Mouse (Mus musculus) spleen, postnatal 36 days (tissue): ENCODE measurements at regions not wholly inside any gene's neighbourhood (a gene's known extent, or its start where the extent isn't known, plus 50 kb on each side); places are given as distances from the start of the nearest gene placed in this dataset.

Experiments
- DNase-seq, 2 experiments: peaks; one replicate each; pipeline ENCODE4 v3.0.0; 2022; ENCODE audit warnings: low spot score in 2 of 2, mixed read lengths in 1 of 2

GRCm38 (mm10) chr12:92646634-92647033 is 797.7 kb upstream of the Sel1l start:
- DNase-seq: no peak

DNA sequence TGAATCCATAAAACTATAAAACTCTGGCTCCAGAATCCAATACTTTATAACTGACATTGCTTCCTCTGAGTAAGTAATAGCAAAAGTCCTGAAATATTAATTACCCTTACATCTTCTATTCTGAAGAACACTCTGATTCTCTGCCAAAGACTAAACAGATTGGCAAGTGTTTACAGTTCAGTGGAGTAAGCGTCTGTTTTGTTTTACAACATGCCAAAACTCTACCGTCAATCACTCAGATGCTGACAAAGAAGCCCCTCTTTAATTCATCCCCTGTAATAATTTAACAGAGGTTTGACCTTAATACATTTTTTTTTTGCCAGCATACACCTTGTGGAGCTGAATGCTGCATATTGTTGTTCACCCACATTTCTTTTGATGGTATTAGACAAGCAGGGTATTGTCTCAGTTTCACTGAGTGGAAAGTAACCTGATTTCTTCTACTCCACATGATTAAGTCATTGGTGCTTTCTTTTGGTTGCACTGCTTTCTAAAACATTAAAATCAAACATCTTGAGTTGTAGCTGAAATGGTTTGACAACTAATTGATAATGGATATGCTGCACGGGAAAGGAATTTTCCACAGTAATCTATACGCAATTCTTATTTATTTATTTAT is 796.2 kb upstream of the Sel1l start:
- DNase-seq: no peak

GRCm38 (mm10) chr12:92619120-92619519 is 770.2 kb upstream of the Sel1l start:
- no peak for DNase-seq

DNA sequence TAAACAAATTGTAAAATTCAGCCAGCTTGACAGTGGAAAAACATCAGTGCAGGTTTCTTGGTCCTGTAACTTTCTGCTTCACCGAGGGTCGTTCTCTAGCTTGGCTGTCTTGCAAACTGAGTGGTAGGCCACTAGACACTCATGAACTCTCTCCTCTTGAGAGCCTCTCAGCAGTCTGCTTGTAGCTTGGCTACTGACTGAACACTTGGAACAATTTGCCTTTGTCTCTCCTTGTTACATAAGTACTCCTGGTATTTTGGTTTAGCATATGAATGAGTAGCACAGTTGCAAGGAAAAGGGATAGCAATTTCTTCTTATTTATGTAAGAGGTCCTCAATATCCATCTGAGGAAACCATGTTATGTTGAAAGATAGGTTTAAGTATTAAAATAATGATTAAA is 769.6 kb upstream of the Sel1l start:
- DNase-seq: no peak

GRCm38 (mm10) chr12:92601673-92602072 is 752.7 kb upstream of the Sel1l start:
- no peak for DNase-seq

DNA sequence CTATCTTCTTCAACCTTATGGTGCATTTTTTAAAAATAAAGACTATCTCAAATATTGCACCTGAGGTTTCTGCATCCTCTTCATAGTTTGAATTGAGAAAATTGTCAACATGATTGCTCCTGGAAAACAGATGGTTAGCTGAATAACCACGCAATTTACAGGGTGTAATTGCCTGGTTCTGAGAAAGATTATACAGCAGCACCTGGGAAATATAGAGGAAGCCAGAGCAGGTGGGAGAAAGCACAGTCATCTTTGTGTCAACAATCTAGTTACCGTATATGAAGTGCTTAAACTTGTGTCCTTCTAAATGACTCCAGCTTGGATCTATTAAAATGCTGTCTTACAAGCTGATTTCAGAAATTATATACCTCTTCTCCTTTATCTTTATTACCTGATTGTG is 740.8 kb upstream of the Sel1l start:
- DNase-seq: no peak

GRCm38 (mm10) chr12:92589305-92589704 is 740.3 kb upstream of the Sel1l start:
- DNase-seq: no peak

DNA sequence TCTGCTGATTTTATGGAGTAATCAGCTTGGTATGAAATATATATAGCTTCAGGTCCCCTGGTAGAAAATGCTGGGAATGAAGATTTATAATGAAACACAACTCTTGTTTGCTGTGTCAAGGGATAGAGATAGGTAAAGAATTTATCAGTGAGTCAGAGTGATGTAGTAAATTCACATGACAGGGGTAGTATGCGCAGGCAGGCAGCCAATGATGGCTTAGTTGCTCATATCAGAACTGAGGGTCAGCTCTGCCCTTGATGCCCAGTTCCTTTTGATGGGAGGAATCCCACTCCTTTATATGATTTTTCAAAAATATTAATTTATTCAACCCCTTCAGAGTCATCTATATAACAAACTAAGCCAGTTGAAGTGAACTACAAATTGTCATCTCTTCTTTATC is 729.6 kb upstream of the Sel1l start:
- no peak for DNase-seq
